In the genomic region with DNA sequence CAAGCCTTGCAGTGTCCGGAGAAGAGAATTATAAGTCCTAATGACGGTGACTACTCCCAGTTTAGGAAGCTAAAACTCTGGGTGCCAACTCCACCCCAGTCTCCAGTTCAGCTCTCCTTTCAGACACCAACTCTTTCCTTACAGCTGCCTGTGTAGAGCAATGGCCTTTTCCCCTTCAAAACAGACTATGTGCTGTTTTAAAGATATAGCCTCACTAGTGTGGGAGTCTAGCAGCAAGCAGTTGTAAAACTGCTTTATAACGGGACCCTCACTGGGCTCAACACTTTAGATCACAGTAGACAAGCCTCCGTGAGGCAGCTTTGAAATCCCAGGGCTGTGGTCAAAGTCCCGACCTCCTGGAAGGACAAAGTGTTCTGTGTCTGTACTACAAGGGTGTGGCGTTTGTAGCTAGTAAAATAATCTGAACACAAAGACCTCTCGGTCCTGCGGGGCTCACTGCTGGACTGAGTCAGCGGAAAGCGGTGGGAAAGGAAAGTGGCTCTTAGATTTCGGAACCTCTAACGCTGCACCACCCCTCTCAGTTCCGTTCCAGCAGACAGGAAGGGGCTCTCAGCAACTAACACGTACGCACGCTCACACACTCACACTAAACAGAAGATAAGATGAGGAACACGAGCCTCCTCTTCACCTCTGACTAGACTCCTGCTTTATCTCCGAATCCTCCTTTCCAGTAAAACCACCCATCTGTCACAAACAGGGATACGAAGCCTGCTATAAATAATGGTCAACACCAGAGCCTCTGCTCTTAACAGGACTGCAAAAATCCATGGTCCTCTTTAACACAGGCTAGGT, we compare ENCODE assay signal across 8 mouse cellular contexts. TPM values are rescaled to one million over a fixed set of nuclear protein-coding genes. Genes with fewer than 3 reads are reported as not detected.
DNase-seq lines count a peak whose midpoint lies in the region; ATAC-seq and TF ChIP-seq lines count a peak whose summit lies in the region.

No protein-coding gene starts in this region.

- H3K4me1 ChIP-seq in embryonic facial prominence, embryonic 13.5 days, result 0 out of 2 replicates have a peak, but pooled peaks cover 4% of the 10 kb centered on the region
- peaks cover 3% of the 10 kb centered on the region; the same call in 1 of the 2 replicates for H3K4me1 ChIP-seq in heart, adult 2 months (ENCODE audit: control insufficient read depth, insufficient read depth, low read length)
- H3K4me1 ChIP-seq in liver, postnatal 0 days (ENCODE audit: insufficient read depth), result peaks cover 17% of the 10 kb centered on the region
- peaks cover 2% of the 10 kb centered on the region; the same call in 1 of the 2 replicates for H3K4me1 ChIP-seq in neural tube, embryonic 11.5 days (ENCODE audit: control insufficient read depth, insufficient read depth, low read length)

- 34% methylated on average over 19 of the region's 19 CpGs for WGBS in embryonic facial prominence, embryonic 13.5 days
- WGBS in heart, adult 2 months, result 3% methylated on average over 19 of the region's 19 CpGs
- 15% methylated on average over 19 of the region's 19 CpGs for WGBS in liver, postnatal 0 days (ENCODE audit: insufficient replicate concordance)
- WGBS in neural tube, embryonic 11.5 days, result 18% methylated on average over 19 of the region's 19 CpGs

- H3K4me2 ChIP-seq in embryonic facial prominence, embryonic 13.5 days, result peak overlapping the region; percentile 58
- H3K4me2 ChIP-seq in liver, postnatal 0 days (ENCODE audit: low read depth, low read length), result peak overlapping the region; percentile 69
- H3K4me2 ChIP-seq in neural tube, embryonic 11.5 days (ENCODE audit: low read depth), result peak overlapping the region; percentile 41

- TF ChIP-seq CTCF in heart, adult 2 months (IDR thresholded peaks at IDR 0.05), result no peak
- no peak for TF ChIP-seq CTCF in liver, postnatal 0 days (IDR thresholded peaks at IDR 0.05; ENCODE audit: low read depth)

- peak; percentile 72 for TF ChIP-seq POLR2A in heart, adult 2 months (IDR thresholded peaks at IDR 0.05; ENCODE audit: insufficient read depth, low read depth, low read length)

- no peaks in the 10 kb centered on the region for H3K9me3 ChIP-seq in embryonic facial prominence, embryonic 13.5 days
- no peaks in the 10 kb centered on the region for H3K9me3 ChIP-seq in liver, postnatal 0 days (ENCODE audit: low read length)
- H3K9me3 ChIP-seq in neural tube, embryonic 11.5 days (ENCODE audit: control insufficient read depth, low read length), result no peaks in the 10 kb centered on the region

- intact Hi-C loops in left cerebral cortex, postnatal 36 days (cut with DNase I), result no loop called here
- intact Hi-C loops in heart, adult 2 months (cut with DNase I), result loop anchor here (1.0 to 5.0 kb wide), 3 partner anchors 18 to 65 kb away; no protein-coding TSS in a partner anchor

- peak overlapping the region; percentile 51; the same call in 1 of the 2 replicates for H3K27ac ChIP-seq in embryonic facial prominence, embryonic 13.5 days
- H3K27ac ChIP-seq in heart, adult 2 months, result peak overlapping the region; percentile 92
- H3K27ac ChIP-seq in liver, postnatal 0 days (ENCODE audit: low read depth), result peak overlapping the region; percentile 84
- H3K27ac ChIP-seq in neural tube, embryonic 11.5 days (ENCODE audit: low read depth, low read length), result no peak overlapping the region; the same call in 1 of the 2 replicates

- peak; percentile 91 for TF ChIP-seq EP300 in heart, adult 2 months (IDR thresholded peaks at IDR 0.05; ENCODE audit: insufficient read depth, low read depth, low read length)
- peak; percentile 72; the same call in 1 of the 2 replicates for TF ChIP-seq EP300 in liver, postnatal 0 days (IDR thresholded peaks at IDR 0.05; ENCODE audit: low read depth)

- no peaks in the 10 kb centered on the region for H3K36me3 ChIP-seq in embryonic facial prominence, embryonic 13.5 days
- no peaks in the 10 kb centered on the region for H3K36me3 ChIP-seq in heart, adult 2 months (ENCODE audit: control insufficient read depth, insufficient read depth, low read length)
- no peaks in the 10 kb centered on the region for H3K36me3 ChIP-seq in liver, postnatal 0 days (replicated peaks; ENCODE audit: insufficient read depth, low read length)
- no peaks in the 10 kb centered on the region for H3K36me3 ChIP-seq in neural tube, embryonic 11.5 days (ENCODE audit: control insufficient read depth, insufficient read depth, low read length)

- H3K27me3 ChIP-seq in embryonic facial prominence, embryonic 13.5 days, result no peaks in the 10 kb centered on the region
- no peaks in the 10 kb centered on the region for H3K27me3 ChIP-seq in heart, adult 2 months (ENCODE audit: control insufficient read depth, insufficient read depth, low read length)
- no peaks in the 10 kb centered on the region for H3K27me3 ChIP-seq in liver, postnatal 0 days (ENCODE audit: insufficient read depth, low read length)
- no peaks in the 10 kb centered on the region for H3K27me3 ChIP-seq in neural tube, embryonic 11.5 days (ENCODE audit: control insufficient read depth, insufficient read depth, low read length)

- 0 out of 2 replicates have a peak, but pooled peaks have one; percentile 62 for ATAC-seq in embryonic facial prominence, embryonic 13.5 days (ENCODE audit: insufficient number of reproducible peaks, insufficient read depth, low FRiP score, low TSS enrichment, low read depth)
- peak; percentile 89 for ATAC-seq in liver, postnatal 0 days
- ATAC-seq in neural tube, embryonic 11.5 days (ENCODE audit: insufficient read depth, low FRiP score, low TSS enrichment), result peak; percentile 54; the same call in 1 of the 2 replicates

- peak; percentile 10 to 20 for DNase-seq in left cerebral cortex, postnatal 36 days (ENCODE audit: low spot score in 2 of 2)
- no peak for DNase-seq in left cerebral cortex, adult 8-10 months (ENCODE audit: low spot score in 2 of 2)
- peak; percentile 75 to 86 for DNase-seq in heart, adult 2 months
- peak; percentile 56 for DNase-seq in kidney, adult 11 months
- peak; percentile 57 for DNase-seq in liver, postnatal 0 days
- peak; percentile 37 for DNase-seq in neural tube, embryonic 11.5 days (ENCODE audit: low spot score)
- peak; percentile 27 to 51 for DNase-seq in thymus, adult 18-20 months

- peak overlapping the region; percentile 62 for H3K9ac ChIP-seq in embryonic facial prominence, embryonic 13.5 days
- peak overlapping the region; percentile 56 for H3K9ac ChIP-seq in heart, adult 2 months (ENCODE audit: low read depth, low read length)
- H3K9ac ChIP-seq in liver, postnatal 0 days (replicated peaks), result peak overlapping the region; percentile 50
- H3K9ac ChIP-seq in neural tube, embryonic 11.5 days (ENCODE audit: low read length), result peak overlapping the region; percentile 35; the same call in 1 of the 2 replicates

- H3K4me3 ChIP-seq in embryonic facial prominence, embryonic 13.5 days, result peak overlapping the region; percentile 38
- peak overlapping the region; percentile 44 for H3K4me3 ChIP-seq in heart, adult 2 months
- H3K4me3 ChIP-seq in liver, postnatal 0 days (ENCODE audit: low read depth, low read length), result peak overlapping the region; percentile 35
- H3K4me3 ChIP-seq in neural tube, embryonic 11.5 days (ENCODE audit: low read depth, low read length), result peak overlapping the region; percentile 15; the same call in 1 of the 2 replicates

- H3K79me2 ChIP-seq in heart, adult 2 months (replicated peaks; ENCODE audit: control insufficient read depth, insufficient read depth, low read length), result no peaks in the 10 kb centered on the region

RNA-seq across cellular contexts. Expression of gene Arl4a, which starts 21.0 kb away (rescaled TPM):
- total RNA-seq in left cerebral cortex, postnatal 36 days (2021), result 10 to 100 TPM; 51.2 to 51.3 TPM
- total RNA-seq in left cerebral cortex, adult 8-10 months (2022), result 10 to 100 TPM; 39.2 to 44.6 (median 40.7) TPM
- polyA plus RNA-seq in embryonic facial prominence, embryonic 13.5 days (2015; fragmentation: Nextera tagmentation; extraction: Ambion mirVana), result 48.4 and 49.4 TPM in 2 replicates
- total RNA-seq in heart, adult 2 months (2021), result 10 to 100 TPM; 23.8 to 25.9 TPM
- 8.6 and 12.9 TPM in 2 replicates for polyA plus RNA-seq in heart, adult 2 months (2012; rRNA removed)
- polyA plus RNA-seq in liver, postnatal 0 days (2015; fragmentation: Nextera tagmentation; extraction: Ambion mirVana), result 59.9 and 64.7 TPM in 2 replicates
- 109 and 117 TPM in 2 replicates for polyA plus RNA-seq in neural tube, embryonic 11.5 days (2014; fragmentation: Nextera tagmentation; extraction: Ambion mirVana)

Comparison
In these comparisons a context has a peak if more than half of its experiments do, and no peak if none do; other contexts are left out.
1. DNase-seq: peak in left cerebral cortex, postnatal 36 days (2 of 2), heart, adult 2 months (2 of 2), kidney, adult 11 months (single experiment), liver, postnatal 0 days (single experiment), neural tube, embryonic 11.5 days (single experiment) and thymus, adult 18-20 months (2 of 2); none in left cerebral cortex, adult 8-10 months (0 of 2).
2. Peak in every context shown above with its lines, with median percentiles within 50 percentile points of each other: ATAC-seq, H3K4me2 ChIP-seq, H3K4me3 ChIP-seq and H3K9ac ChIP-seq.